Mouse (Mus musculus): ENCODE results near the gene Plk5.
"Not testable (repeated sequence)": the region's sequence is repeated elsewhere in the genome, so short reads cannot be mapped to it uniquely, and the experiment has no call there.

Plk5 gene

GRCm38 (mm10) chr10:80331636-80332524 lies 24.4 kb upstream of the Plk5 start:
- no peak for DNase-seq (ENCODE audit: low spot score in 2 of 2)

GRCm38 (mm10) chr10:80332525-80332989 lies 23.7 kb upstream of the Plk5 start:
- no peak for DNase-seq (ENCODE audit: low spot score in 2 of 2)

GRCm38 (mm10) chr10:80336263-80336662 lies 20.0 kb upstream of the Plk5 start:
- no peak for DNase-seq (ENCODE audit: low spot score in 2 of 2)

- DNase-seq (ENCODE audit: low spot score in 2 of 2): peak; percentile 72 to 89
Observed at GRCm38 (mm10) chr10:80339941-80340750, 16.1 kb upstream of the Plk5 start.

GRCm38 (mm10) chr10:80341026-80341425 lies 15.2 kb upstream of the Plk5 start:
- DNase-seq (ENCODE audit: low spot score in 2 of 2): no peak

GRCm38 (mm10) chr10:80341491-80342304 lies 14.6 kb upstream of the Plk5 start:
- DNase-seq (ENCODE audit: low spot score in 2 of 2): no peak

- DNase-seq (ENCODE audit: low spot score in 2 of 2): no peak
Observed at GRCm38 (mm10) chr10:80342305-80342748, 13.9 kb upstream of the Plk5 start.

GRCm38 (mm10) chr10:80342749-80343424 lies 13.4 kb upstream of the Plk5 start:
- peak in 1 of 2 experiments; percentile 51 for DNase-seq (ENCODE audit: low spot score in 2 of 2)

- DNase-seq (ENCODE audit: low spot score in 2 of 2): no peak
Observed at GRCm38 (mm10) chr10:80343425-80343895, 12.8 kb upstream of the Plk5 start.

GRCm38 (mm10) chr10:80344131-80344661 lies 12.1 kb upstream of the Plk5 start:
- no peak for DNase-seq (ENCODE audit: low spot score in 2 of 2)

- no peak for DNase-seq (ENCODE audit: low spot score in 2 of 2)
Observed at GRCm38 (mm10) chr10:80345122-80345521, 11.1 kb upstream of the Plk5 start.

- not testable (repeated sequence) for DNase-seq (ENCODE audit: low spot score in 2 of 2)
Observed at GRCm38 (mm10) chr10:80345929-80346328, 10.3 kb upstream of the Plk5 start.

- DNase-seq (ENCODE audit: low spot score in 2 of 2): no peak
Observed at GRCm38 (mm10) chr10:80347514-80347967, 8.7 kb upstream of the Plk5 start.

- DNase-seq (ENCODE audit: low spot score in 2 of 2): peak; percentile 72 to 73
Observed at GRCm38 (mm10) chr10:80348244-80348781, 7.9 kb upstream of the Plk5 start, which contains the start of gene Adamtsl5. Gene Adamtsl5 (minus strand): TSS chr10:80348412.

GRCm38 (mm10) chr10:80348981-80349380 lies 7.3 kb upstream of the Plk5 start:
- DNase-seq (ENCODE audit: low spot score in 2 of 2): peak in 1 of 2 experiments; percentile 65

GRCm38 (mm10) chr10:80350292-80350691 lies 6.0 kb upstream of the Plk5 start:
- DNase-seq (ENCODE audit: low spot score in 2 of 2): peak; percentile 77 to 90

GRCm38 (mm10) chr10:80351896-80352295 lies 4.4 kb upstream of the Plk5 start:
- DNase-seq (ENCODE audit: low spot score in 2 of 2): no peak

GRCm38 (mm10) chr10:80352727-80353126 lies 3.5 kb upstream of the Plk5 start:
- DNase-seq (ENCODE audit: low spot score in 2 of 2): no peak

GRCm38 (mm10) chr10:80355431-80355830 lies 828 bp upstream of the Plk5 start:
- no peak for DNase-seq (ENCODE audit: low spot score in 2 of 2)

- DNase-seq (ENCODE audit: low spot score in 2 of 2): no peak
Observed at GRCm38 (mm10) chr10:80356737-80357136, 478 bp downstream of the Plk5 start.

Data from urinary bladder, postnatal 4 days (tissue).